Mouse (Mus musculus) retina, postnatal 7 days (tissue): ENCODE measurements around the gene Gatad2b.

ENCODE experiments used
- DNase-seq: peaks from one replicate; pipeline ENCODE4 v3.0.0-alpha.2; 2012; ENCODE audit warnings: low read depth, low spot score

Gene Gatad2b

DNA sequence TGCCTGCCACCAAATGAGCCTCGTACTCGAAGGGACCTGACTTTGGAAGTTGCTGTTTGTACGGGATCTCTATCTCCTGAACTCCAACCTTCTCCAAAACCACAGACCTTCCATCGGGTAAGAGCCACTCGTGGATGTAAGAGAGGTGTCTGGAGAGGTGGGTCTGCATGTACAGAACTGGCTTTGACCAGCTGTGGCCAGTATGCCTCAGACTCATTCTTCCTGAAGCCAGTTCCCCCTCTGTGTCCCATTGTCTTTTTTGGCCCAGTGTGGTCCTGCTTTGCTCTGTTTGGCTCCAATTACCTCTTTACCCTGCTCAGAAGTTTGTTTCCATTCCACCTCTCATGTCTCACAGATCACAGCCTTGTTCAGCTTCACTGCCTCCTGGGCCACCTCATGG, 85.5 kb downstream of the Gatad2b start:
- no peak for DNase-seq

DNA sequence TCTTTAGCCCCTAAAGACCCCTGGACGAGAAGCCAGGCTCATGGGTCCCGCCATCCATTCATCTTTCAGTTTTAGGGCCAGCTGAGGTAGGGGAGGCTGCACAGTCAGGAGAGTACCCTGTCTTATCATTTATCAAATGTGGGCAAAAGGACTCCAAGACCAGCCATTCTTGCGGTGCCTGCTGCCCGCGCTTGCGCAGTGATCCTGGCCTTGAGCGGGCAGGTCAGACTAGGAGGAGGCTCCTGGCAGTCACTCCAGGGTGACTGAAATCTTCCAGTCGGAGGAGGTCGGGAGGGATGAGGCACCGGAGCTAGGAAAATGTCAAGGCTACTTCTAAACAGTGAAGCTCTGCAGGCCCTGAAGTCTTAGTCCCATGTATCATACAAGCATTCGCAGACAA, 88.7 kb downstream of the Gatad2b start:
- no peak for DNase-seq

GRCm38 (mm10) chr3:90383690-90384089, 90.7 kb downstream of the Gatad2b start:
- DNase-seq = no peak

GRCm38 (mm10) chr3:90384851-90385375, 91.9 kb downstream of the Gatad2b start:
- DNase-seq = no peak

GRCm38 (mm10) chr3:90386817-90387216, 93.8 kb downstream of the Gatad2b start:
- DNase-seq = no peak

DNA sequence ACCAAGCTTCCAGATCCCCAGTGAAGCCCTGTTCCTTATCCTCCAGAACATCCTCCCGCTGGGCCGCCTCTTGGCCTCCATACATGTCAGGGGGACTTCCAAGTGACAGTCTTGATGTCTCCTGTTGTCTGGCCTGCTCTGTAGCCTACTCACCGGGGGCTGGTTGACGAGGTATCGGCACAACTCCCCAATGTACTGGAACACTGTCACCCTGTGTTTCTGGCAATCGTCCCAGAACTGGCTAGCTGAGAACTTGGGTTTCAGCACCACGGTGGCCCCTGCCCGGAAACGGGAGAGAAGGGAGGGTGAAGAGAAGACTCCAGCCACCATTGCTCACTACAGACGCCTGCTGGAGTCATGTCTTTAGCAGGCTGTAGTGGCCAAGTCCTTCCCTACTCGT, 94.5 kb downstream of the Gatad2b start:
- DNase-seq = no peak

- no peak for DNase-seq
Measured at GRCm38 (mm10) chr3:90388192-90388591, 95.2 kb downstream of the Gatad2b start.

DNA sequence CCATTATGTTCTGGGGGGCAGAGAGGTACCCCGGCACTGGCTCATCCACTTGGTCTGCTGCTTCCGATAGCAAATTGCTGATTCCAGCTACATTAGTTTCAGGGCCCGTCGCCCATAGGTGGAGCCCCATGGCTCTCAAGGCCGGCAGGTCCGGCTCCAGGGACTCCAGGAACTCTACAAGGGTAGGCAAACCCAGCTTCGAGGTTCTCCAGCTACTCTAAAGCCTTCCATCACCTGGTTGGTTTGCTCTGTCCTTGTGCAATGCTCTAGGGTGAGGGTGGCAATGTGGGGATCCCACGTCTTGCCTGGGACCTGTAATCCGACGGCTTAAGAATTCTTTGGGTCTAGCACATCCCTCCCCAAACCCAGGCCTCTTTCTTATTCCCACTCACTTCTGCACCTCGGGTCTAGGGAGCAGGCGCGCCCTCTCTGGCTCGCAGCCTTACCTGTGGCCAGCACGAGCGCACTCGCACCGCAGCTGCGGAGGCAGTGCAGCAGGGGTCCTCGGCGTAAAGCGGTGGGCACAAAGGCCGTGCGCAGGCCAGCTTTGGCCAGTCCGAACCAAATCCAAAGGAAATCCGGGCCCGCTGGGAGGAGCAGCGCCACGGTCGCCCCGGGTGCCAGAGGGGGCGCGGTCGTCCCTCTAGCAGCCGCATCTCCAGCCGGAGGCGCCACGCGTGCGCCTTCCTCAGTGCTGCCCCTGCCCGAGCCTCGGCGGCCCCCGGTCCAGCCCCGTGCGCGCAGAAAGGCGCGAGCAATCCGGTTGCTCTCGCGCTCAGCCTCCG, 95.9 kb downstream of the Gatad2b start:
- no peak for DNase-seq

GRCm38 (mm10) chr3:90389511-90390490, 96.8 kb downstream of the Gatad2b start, which contains the start of gene Slc27a3:
TSS of gene Slc27a3 (minus strand) at chr3:90389938.
- peak; percentile 46 for DNase-seq

DNA sequence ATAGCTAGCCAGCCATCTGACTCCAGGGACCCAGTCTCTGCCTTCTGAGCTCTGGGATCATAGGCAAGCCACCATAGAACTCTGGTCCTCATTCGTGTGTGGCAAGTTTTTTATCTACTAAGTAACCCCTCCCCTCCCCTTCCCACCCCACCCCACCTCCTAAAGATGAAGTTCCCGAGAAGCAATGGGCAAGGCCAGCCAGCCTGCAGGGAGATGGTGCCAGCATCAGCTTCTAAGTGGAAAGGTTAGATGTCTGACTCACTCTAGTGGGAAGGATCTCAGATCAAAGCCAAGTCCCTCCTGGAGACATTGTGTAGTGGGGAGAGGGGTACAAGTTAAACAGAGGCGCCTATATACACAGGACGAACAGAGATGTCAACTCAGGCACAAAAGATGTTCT, 98.0 kb downstream of the Gatad2b start:
- no peak for DNase-seq

DNA sequence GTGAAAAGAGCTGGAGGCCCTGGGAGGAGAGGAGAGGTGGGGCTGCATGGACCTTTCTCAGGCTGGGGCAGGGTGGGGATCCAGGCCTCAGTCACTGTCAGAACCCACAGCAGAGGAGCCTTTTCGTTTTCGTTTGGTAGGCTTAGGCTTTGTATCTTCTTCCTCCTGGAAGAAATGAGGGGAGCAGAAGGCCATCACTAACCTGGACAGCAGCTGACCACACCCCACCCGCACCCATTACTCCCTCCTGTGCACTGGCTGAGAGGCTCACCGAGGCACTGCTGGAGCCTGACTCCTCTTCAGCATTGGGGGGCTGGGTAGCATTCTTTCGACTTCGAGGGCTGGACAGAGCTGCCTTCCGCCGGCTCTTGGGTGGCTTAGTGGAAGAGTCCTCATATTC, 99.0 kb downstream of the Gatad2b start:
- DNase-seq = no peak

DNA sequence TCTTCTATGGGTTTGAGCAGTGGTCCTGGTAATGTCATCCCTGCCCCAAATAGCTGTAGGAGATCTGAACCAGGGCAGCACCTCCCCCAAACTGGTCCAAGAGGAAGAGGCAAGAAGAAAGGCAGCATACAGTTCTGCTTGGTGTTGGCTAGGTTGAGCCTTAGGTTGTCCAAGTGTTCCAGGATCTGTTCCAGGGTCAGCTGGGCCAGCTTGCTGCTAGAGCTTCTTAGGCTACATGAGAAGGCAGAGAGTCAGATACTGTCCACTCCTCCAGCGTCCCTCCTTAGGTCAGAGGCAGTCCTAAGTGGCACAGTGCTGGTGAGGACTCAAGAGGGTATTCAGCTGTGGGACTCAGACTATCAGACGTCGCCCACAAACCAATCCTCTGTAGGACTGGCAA, 99.7 kb downstream of the Gatad2b start:
- no peak for DNase-seq

DNA sequence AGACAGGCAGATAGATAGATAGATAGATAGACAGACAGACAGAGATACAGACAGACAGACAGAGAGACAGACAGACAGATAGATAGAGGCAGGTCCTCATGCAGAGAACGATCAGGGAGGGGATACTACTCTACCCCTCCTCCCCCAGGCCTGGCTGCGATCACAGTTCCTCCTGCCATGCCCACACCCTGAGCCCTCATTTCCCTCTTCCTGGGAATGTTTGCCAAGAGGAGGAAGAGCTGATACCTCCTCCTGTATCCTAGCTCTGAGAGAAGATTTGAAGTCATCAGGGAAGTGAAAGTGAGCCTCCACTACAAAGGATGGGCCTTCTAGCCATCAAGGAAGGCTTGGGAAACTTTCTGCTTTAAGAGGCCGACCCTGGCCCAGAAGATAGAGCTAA, 102.7 kb downstream of the Gatad2b start:
- DNase-seq = no peak

DNA sequence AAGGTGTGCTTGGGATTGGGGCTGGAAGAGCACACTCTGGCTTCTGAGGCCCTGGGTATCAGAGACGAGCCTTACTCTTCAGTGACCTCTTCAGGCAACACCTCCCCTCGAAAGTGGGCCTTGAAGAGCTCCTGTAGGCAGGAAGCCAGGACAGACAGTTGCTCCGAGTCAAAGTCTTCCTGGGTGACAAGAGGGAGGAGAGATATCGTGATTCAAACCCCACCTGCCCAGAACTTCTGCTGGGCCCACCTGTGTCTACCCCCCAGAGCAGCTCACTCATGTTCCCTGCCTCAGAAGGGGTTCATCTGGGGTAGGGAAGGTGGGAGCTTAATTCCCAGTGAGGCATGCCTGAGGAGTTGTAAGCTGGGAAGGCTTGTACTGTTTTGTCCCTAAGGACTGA, 108.0 kb downstream of the Gatad2b start:
- DNase-seq = no peak

GRCm38 (mm10) chr3:90404121-90404520, 111.1 kb downstream of the Gatad2b start:
- no peak for DNase-seq

DNA sequence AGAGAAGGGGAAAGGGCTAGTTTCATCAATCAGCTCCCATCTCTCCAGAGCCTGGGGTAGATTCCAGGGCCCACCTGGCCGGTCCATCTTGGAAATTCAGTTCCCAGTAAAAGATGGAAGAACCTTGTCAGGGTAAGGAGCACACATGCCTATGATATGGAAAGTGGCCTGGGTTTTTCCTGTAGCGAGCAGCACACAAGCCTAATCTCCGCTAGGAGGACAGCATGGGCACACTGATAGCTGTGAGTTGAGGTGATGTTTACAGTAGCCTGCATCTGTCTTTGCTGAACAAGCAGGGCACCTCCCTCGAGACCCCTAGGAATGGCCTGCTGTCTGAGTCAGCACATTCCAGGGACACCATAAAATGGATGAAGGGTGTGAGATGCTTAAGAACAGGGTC, 111.6 kb downstream of the Gatad2b start:
- no peak for DNase-seq

DNA sequence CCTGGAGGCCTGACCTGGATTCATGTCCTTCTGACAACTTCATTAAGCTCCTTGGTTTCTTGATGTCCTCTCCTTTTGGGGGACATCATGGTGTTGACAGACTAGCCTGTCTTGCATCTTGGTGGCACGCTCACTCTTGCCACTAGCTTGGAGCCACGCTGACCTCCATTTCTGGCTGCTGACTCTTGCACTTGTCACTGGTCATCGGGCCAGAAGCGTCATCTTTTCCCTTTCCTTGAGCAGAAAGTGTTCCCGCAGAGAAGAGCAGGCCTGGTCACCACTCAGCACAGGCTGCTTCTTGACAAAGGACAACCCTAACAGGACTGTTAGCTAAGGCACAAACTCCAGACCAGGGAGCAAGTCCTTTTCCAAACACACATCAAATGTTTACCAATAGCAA, 113.4 kb downstream of the Gatad2b start:
- DNase-seq = no peak

GRCm38 (mm10) chr3:90408721-90409120, 115.7 kb downstream of the Gatad2b start:
- DNase-seq = no peak

- DNase-seq = peak; percentile 33
Measured at GRCm38 (mm10) chr3:90412312-90413010, 119.5 kb downstream of the Gatad2b start.

- DNase-seq = no peak
Measured at GRCm38 (mm10) chr3:90413011-90413396, 120.0 kb downstream of the Gatad2b start.
